Mouse (Mus musculus) stomach, postnatal 0 days (tissue): Measurements from ENCODE around the gene Capn5.
A peak's percentile ranks its signal among the peaks of the same experiment; 100 is the strongest.

Experiments used
- CTCF ChIP-seq: IDR thresholded peaks from 2 replicates; pipeline ENCODE4 v1.5.1; 2016; ENCODE audit warnings: antibody characterized with exemption, low read depth, mild to moderate bottlenecking, moderate library complexity
- EP300 ChIP-seq: optimal IDR thresholded peaks from 2 replicates; pipeline ENCODE3; 2016; ENCODE audit warnings: antibody characterized with exemption

GRCm38 (mm10) chr7:98120325-98120724, 57.7 kb downstream of the Capn5 start:
- TF ChIP-seq EP300 (no peak), CTCF (peak; percentile 89)
